Mouse (Mus musculus): Measurements from ENCODE around the gene Slc6a16.

DNA sequence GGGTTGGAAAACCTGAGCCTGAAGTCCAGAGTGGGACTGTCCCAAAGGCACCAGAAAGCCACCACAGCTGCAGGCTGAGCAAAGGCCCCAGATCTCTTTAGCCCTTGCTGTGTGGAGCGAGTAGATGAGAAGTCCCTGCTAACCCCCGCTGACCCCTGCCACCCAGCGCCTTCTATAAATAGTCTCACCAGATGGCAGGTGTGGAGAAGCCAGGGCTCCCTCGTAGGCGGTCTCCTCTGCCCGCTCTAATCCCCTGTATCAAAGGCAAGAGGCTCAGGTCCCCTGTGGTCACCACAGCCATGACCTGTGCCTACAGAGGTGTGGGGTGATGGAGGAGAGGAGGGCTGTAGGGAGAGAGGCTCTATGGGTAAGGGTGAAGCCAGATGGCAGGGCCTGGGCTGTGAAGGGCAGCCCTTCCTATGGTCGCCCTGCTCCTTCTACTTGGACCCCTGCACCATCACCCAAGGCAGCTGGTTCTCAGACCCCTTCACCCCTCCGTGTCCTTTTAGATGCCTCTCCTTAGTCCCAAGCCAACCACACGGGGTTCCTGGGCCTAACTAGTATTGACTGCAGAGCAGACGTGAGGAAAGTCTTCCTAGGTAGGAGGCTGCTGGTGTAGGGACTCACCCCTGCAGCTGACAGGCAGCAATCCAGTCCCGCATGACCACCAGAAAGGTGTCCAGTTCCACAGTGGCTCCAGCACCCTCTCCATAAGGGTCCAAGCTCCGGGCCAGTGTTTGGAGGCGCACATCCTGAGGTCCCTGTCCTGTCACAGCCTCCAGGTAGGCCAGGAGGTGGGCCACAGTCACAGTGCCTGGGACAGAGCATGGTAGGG lies 45.3 kb upstream of the Slc6a16 start:
- no peak for TF ChIP-seq EP300 (IDR thresholded peaks at IDR 0.05; ENCODE audit: low read depth)
- TF ChIP-seq CTCF (IDR thresholded peaks at IDR 0.05; ENCODE audit: low read depth), result no peak
